Mouse (Mus musculus) kidney, embryonic 14.5 days (tissue): Measurements from ENCODE around the gene Vamp9. TPM values are rescaled to one million over a fixed set of nuclear protein-coding genes. Genes with fewer than 3 reads are reported as not detected.

ENCODE experiments used
- ATAC-seq: fragments of 200-750 bp; cut with Nextera tagmentation; 2 replicates; pipeline ENCODE4 v1.8.0; 2017; ENCODE audit warnings: moderate number of reproducible peaks, mild to moderate bottlenecking, moderate TSS enrichment, moderate library complexity; ENCODE audit not compliant: low FRiP score, low TSS enrichment
- H3K27ac ChIP-seq: fragments of 300-500 bp; sonication (generic); 2 replicates; pipeline ENCODE4 v1.5.1; 2014; ENCODE audit warnings: low read depth, mild to moderate bottlenecking, low read length, moderate library complexity, mixed read lengths
- H3K27me3 ChIP-seq: fragments of 300-500 bp; sonication (generic); 2 replicates; pipeline ENCODE4 v1.6.1; 2014; ENCODE audit warnings: mild to moderate bottlenecking, low read length; ENCODE audit not compliant: control insufficient read depth, insufficient read depth
- H3K36me3 ChIP-seq: fragments of 300-500 bp; sonication (generic); 2 replicates; pipeline ENCODE4 v1.6.1; 2014; ENCODE audit warnings: low read length, mixed read lengths; ENCODE audit not compliant: control insufficient read depth, insufficient read depth
- H3K4me1 ChIP-seq: fragments of 300-500 bp; sonication (generic); 2 replicates; pipeline ENCODE4 v1.6.1; 2014; ENCODE audit warnings: low read length, mixed read lengths; ENCODE audit not compliant: control insufficient read depth, insufficient read depth
- H3K4me2 ChIP-seq: fragments of 300-500 bp; sonication (generic); replicated peaks from 2 replicates; pipeline ENCODE4 v1.6.1; 2014; ENCODE audit warnings: low read depth, mild to moderate bottlenecking, low read length
- H3K4me3 ChIP-seq: fragments of 300-500 bp; sonication (generic); 2 replicates; pipeline ENCODE4 v1.5.1; 2014; ENCODE audit warnings: mild to moderate bottlenecking, low read length
- H3K9ac ChIP-seq: fragments of 300-500 bp; sonication (generic); 2 replicates; pipeline ENCODE4 v1.6.1; 2014; ENCODE audit warnings: low read depth, mild to moderate bottlenecking, low read length, moderate library complexity
- H3K9me3 ChIP-seq: fragments of 300-500 bp; sonication (generic); 2 replicates; pipeline ENCODE4 v1.6.1; 2016; ENCODE audit warnings: low read length; ENCODE audit not compliant: control insufficient read depth
- WGBS: fragments of 180-500 bp; shearing (Covaris S2); extraction: QIAGEN DNeasy Blood & Tissue Kit; methylation state at CpG from one replicate; pipeline ENCODE4 v1.1.7; 2014; 5-methylcytosine and 5-hydroxymethylcytosine counted together
- polyA plus RNA-seq: library from polyadenylated mRNA; unstranded; fragments of >200 nt; fragmentation: Nextera tagmentation; extraction: Ambion mirVana; gene quantifications from 2 replicates; pipeline ENCODE4 v1.2.1, GENCODE M21; 2014

Vamp9 gene
- polyA plus RNA-seq, 1 experiment from 2014 or later = not detected

DNA sequence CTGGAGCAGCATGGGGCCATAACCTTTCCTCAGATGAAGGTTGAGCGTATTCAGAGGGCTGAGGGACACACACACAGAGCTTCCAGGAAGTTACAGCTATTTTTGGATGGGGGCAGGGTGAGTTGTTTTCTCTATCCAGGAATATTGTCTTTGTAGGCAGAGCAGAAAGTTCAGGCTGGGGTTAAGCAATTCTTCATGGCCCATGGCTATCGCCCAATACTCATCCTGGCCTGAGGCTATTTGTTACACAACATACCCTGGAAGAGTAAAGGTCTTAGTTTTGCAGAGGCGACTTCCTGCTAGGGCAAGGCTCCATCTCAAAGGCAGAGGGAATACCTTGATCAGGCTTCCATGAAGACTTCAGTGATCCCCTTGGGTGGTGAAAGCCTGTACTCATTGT, 88.1 kb downstream of the Vamp9 start:
- Histone ChIP-seq H3K27ac (no peak overlapping the region), H3K27me3 (no peaks in the 10 kb centered on the region), H3K36me3 (no peaks in the 10 kb centered on the region), H3K9me3 (peaks cover 9% of the 10 kb centered on the region; the same call in 1 of the 2 replicates), H3K4me3 (no peak overlapping the region), H3K9ac (no peak overlapping the region), H3K4me2 (no peak overlapping the region), H3K4me1 (no peaks in the 10 kb centered on the region)
- no peak for ATAC-seq
- 68% methylated on average over 3 of the region's 3 CpGs for WGBS

DNA sequence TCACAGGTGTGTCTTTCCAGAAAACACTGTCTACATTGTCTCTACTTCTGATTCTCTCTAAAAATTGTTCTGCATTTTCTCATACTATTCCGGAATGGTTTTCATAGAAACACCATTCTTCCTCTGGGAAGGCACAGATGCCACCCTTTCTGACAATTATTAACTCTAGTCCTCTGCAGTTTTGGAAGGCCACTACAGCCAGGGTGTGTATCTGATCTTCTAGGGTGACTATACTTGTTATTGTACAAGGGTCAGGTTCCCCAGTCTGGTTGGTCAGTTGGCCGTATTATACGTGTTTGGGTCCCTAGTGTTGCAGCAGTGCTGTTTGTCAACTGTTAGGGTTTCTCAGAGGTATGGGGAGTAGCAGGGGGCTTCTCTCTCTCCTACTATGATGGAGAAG, 88.6 kb downstream of the Vamp9 start:
- no peak overlapping the region for H3K4me2 ChIP-seq
- no peaks in the 10 kb centered on the region for H3K27me3 ChIP-seq
- WGBS = 88% methylated on average over 3 of the region's 3 CpGs
- H3K4me3 ChIP-seq = no peak overlapping the region
- H3K4me1 ChIP-seq = no peaks in the 10 kb centered on the region
- no peak overlapping the region for H3K9ac ChIP-seq
- no peaks in the 10 kb centered on the region for H3K36me3 ChIP-seq
- H3K9me3 ChIP-seq = peaks cover 9% of the 10 kb centered on the region; the same call in 1 of the 2 replicates
- no peak overlapping the region for H3K27ac ChIP-seq
- ATAC-seq = no peak

DNA sequence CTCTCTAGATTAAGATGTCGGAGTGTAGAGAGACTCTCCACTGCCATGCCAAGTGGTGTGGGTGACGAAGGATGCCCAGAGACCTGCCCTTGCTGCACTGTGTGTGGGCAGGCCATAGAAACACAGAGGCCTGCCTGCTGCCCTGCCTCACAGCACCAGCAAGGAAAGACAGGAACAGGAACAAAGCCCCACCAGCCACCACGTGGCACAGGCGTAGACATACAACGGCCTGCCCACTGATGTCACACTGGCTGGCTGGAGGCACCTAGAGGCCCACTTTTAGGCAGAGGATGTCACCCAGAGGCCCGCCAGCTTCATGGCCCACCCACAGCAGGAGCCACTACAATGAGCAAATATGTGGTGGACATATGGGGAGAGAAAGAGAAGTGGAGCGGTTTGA, 94.0 kb downstream of the Vamp9 start:
- WGBS = 77% methylated on average over 7 of the region's 7 CpGs
- Histone ChIP-seq H3K4me1 (no peaks in the 10 kb centered on the region), H3K9me3 (peaks cover 9% of the 10 kb centered on the region; the same call in 1 of the 2 replicates), H3K27me3 (no peaks in the 10 kb centered on the region), H3K27ac (no peak overlapping the region), H3K36me3 (no peaks in the 10 kb centered on the region), H3K4me3 (no peak overlapping the region), H3K4me2 (no peak overlapping the region), H3K9ac (no peak overlapping the region)
- ATAC-seq = no peak

DNA sequence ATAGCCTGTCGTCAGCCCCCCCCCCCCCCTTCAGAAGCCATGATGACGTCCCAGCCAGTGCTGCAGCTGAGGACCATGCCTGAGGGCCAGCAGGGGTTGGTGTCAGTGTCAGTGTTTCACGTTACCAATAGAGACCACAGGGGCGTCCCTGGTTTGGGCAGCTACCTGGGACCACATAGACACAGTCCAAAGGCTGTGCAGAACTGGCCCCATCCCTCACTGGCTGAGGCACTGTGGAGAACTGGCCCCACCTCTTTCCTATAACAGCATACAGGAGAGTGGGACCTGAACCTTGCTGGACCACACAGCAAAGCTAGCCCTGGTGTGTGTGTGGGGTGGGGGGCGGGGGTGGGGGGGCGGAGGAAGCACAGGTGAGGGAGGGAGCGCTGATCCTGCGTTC, 94.4 kb downstream of the Vamp9 start:
- Histone ChIP-seq H3K27me3 (no peaks in the 10 kb centered on the region), H3K4me2 (no peak overlapping the region), H3K36me3 (no peaks in the 10 kb centered on the region), H3K9me3 (peaks cover 9% of the 10 kb centered on the region; the same call in 1 of the 2 replicates), H3K9ac (no peak overlapping the region), H3K4me3 (no peak overlapping the region), H3K4me1 (no peaks in the 10 kb centered on the region), H3K27ac (no peak overlapping the region)
- WGBS = 53% methylated on average over 7 of the region's 8 CpGs
- ATAC-seq = 0 out of 2 replicates have a peak, but pooled peaks have one; percentile 32

Other genes starting within 250 kb of the Vamp9 start
- 6.8 and 8.8 TPM in 2 replicates for gene Rasgef1b, start 177.2 kb upstream of the Vamp9 start, polyA plus RNA-seq
- gene Hnrnpd, start 72.7 kb downstream of the Vamp9 start, polyA plus RNA-seq = 212 and 290 TPM in 2 replicates
- gene 4930524J08Rik, start 72.8 kb downstream of the Vamp9 start, polyA plus RNA-seq = 2.5 and 4.3 TPM in 2 replicates
- gene Hnrnpdl, start 133.4 kb downstream of the Vamp9 start, polyA plus RNA-seq = 205 and 217 TPM in 2 replicates
- gene Enoph1, start 133.7 kb downstream of the Vamp9 start, polyA plus RNA-seq = 42.6 and 51.8 TPM in 2 replicates